Mouse (Mus musculus) lung, adult 2 months (tissue): ENCODE results near the gene Olfr523.

Source experiments
- CTCF ChIP-seq: fragments of 200-500 bp; IDR thresholded peaks from 2 replicates; pipeline ENCODE4 v1.5.1; 2011; ENCODE audit warnings: mild to moderate bottlenecking, low read length, control low read depth; ENCODE audit not compliant: insufficient read depth
- POLR2A ChIP-seq: fragments of 200-500 bp; IDR thresholded peaks from 2 replicates; pipeline ENCODE4 v1.6.1; 2011; ENCODE audit warnings: low read depth, mild to moderate bottlenecking, control low read depth, low read length, borderline replicate concordance; ENCODE audit errors: extremely low read depth

- TF ChIP-seq POLR2A: no peak
- TF ChIP-seq CTCF: no peak
Observed at GRCm38 (mm10) chr7:140180692-140181091, 7.7 kb downstream of the Olfr523 start.
